Mouse (Mus musculus): ENCODE results near the gene Dmbx1.

DNA sequence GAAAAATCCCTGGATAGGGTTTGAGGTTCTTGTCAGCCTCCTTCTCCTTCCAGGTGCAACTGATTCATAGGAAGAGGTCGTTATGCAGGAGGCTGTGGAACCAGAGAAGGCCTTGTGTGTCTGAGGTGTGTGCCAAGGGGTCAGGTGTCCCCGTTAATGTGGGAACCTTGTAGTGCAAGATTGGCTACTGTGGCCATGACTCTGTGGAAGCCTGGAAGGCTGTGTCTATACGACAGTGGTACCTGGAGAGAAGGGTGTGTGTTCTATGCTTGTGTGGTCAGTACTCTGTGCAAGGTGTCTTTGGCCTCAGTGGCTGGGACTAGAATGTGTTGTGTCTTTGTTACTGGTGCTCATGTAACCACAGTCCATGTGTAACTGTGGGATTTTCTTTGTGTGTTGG, 955 bp upstream of the Dmbx1 start:
- no peak for TF ChIP-seq ZNF384 (IDR thresholded peaks at IDR 0.05; ENCODE audit: low read depth, low read length)
- TF ChIP-seq ZC3H11A (IDR thresholded peaks at IDR 0.05; ENCODE audit: borderline replicate concordance, low read depth, low read length), result no peak
- TF ChIP-seq HCFC1 (IDR thresholded peaks at IDR 0.05; ENCODE audit: borderline replicate concordance, insufficient read depth, low read length), result no peak
- no peak for TF ChIP-seq CHD2 (IDR thresholded peaks at IDR 0.05; ENCODE audit: low read depth, low read length)
- no peak for TF ChIP-seq MAFK (IDR thresholded peaks at IDR 0.05; ENCODE audit: insufficient read depth, low read depth, low read length)

Measured in ES-E14 (cell line).